Comparison of ENCODE assay signal across 8 mouse cellular contexts in the genomic region with DNA sequence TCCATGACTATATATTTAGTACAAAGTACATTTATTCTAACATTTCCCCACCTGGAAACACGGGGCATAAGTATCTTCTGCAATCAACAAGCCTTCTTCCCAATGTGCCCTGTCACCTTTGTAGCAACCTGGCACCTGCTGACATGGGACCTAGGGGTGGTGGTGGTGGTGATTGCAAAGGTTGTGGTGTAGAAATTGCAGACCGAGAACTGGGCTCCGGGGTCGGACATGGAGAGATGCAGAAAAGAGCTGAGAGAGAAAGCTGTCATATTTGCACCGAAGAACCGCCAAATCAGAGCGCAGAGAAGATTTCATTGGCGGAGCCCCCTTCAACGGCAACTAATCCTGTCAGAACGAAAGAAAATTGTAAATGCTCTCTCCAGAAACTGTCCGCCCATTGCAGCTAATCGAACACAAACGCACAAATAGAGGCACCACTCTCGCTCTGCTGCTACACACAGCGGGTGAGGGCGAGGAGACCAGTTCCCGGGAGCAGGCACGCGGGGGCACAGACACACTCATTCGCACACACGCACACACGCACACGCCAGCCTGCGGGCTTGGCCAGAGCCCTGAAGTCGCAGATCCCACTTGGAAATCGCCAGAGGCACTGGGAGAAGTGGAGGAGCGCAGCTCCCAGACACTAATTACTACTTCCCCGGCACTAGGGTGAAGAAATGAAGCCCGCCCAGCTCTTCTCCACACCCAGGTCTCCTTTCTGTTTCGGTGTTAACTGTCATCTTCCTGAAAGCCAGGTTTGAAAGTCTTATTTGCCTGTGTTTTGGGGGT. TPM values are rescaled to one million over a fixed set of nuclear protein-coding genes. Genes with fewer than 3 reads are reported as not detected.
DNase-seq lines count a peak whose midpoint lies in the region; ATAC-seq and TF ChIP-seq lines count a peak whose summit lies in the region.

TSS of gene Chrm2 (plus strand) at position 473 of the 789 bp plus-strand sequence.

- H3K9ac ChIP-seq in intestine, embryonic 14.5 days (ENCODE audit: low read length) = peak within 1 kb of the TSS; percentile 57
- no peak within 1 kb of the TSS for H3K9ac ChIP-seq in liver, embryonic 15.5 days

- H3K4me3 ChIP-seq in cerebellum, adult 2 months (replicated peaks; ENCODE audit: insufficient read depth, low read depth, low read length) = peak within 1 kb of the TSS; percentile 55
- H3K4me3 ChIP-seq in bone marrow macrophage, adult 2 months (ENCODE audit: insufficient read depth, low read length) = peak within 1 kb of the TSS; percentile 54
- H3K4me3 ChIP-seq in intestine, embryonic 14.5 days (ENCODE audit: low read depth, low read length) = peak within 1 kb of the TSS; percentile 62
- H3K4me3 ChIP-seq in liver, embryonic 15.5 days (replicated peaks) = peak within 1 kb of the TSS; percentile 41

- no peak; the same call in 1 of the 2 replicates for ATAC-seq in intestine, embryonic 14.5 days (replicated peaks; ENCODE audit: low FRiP score, low TSS enrichment, low read depth)
- ATAC-seq in liver, embryonic 15.5 days (ENCODE audit: insufficient read depth) = no peak

- WGBS in cerebellum, adult 2 months = 1% methylated on average over 30 of the region's 30 CpGs
- WGBS in intestine, embryonic 14.5 days = 2% methylated on average over 30 of the region's 30 CpGs
- 2% methylated on average over 30 of the region's 30 CpGs for WGBS in liver, embryonic 15.5 days (ENCODE audit: insufficient replicate concordance)

- no peaks in the 10 kb centered on the region for H3K27me3 ChIP-seq in cerebellum, adult 2 months (ENCODE audit: control insufficient read depth, insufficient read depth, low read length)
- H3K27me3 ChIP-seq in intestine, embryonic 14.5 days (replicated peaks; ENCODE audit: control insufficient read depth, insufficient read depth, low read length) = peaks cover 17% of the 10 kb centered on the region
- peaks cover 34% of the 10 kb centered on the region for H3K27me3 ChIP-seq in liver, embryonic 15.5 days

- H3K4me2 ChIP-seq in intestine, embryonic 14.5 days (ENCODE audit: low read length) = peak within 1 kb of the TSS; percentile 68
- peak within 1 kb of the TSS; percentile 58 for H3K4me2 ChIP-seq in liver, embryonic 15.5 days

- peak; percentile 34 to 36 for DNase-seq in cerebellum, adult 2 months
- DNase-seq in cerebellum, adult 9-10 months = no peak
- DNase-seq in frontal cortex, postnatal 14 days (ENCODE audit: low spot score in 2 of 2) = peak; percentile 13 to 20
- DNase-seq in intestine, embryonic 14.5 days (ENCODE audit: low spot score) = peak; percentile 76
- peak; percentile 47 for DNase-seq in right cerebral cortex, adult 18-20 months
- no peak for DNase-seq in thymus, postnatal 10 days (ENCODE audit: low spot score in 2 of 2)

- no peaks in the 10 kb centered on the region for H3K36me3 ChIP-seq in intestine, embryonic 14.5 days (ENCODE audit: control insufficient read depth, insufficient read depth, low read length)
- H3K36me3 ChIP-seq in liver, embryonic 15.5 days (replicated peaks) = no peaks in the 10 kb centered on the region

- no peak for TF ChIP-seq POLR2A in cerebellum, adult 2 months (IDR thresholded peaks at IDR 0.05; ENCODE audit: borderline replicate concordance, insufficient read depth, low read length)
- TF ChIP-seq POLR2A in bone marrow macrophage, adult 2 months (IDR thresholded peaks at IDR 0.05; ENCODE audit: borderline replicate concordance, low read depth, low read length) = no peak

- no peak within 1 kb of the TSS for H3K27ac ChIP-seq in cerebellum, adult 2 months (ENCODE audit: insufficient read depth, low read length)
- H3K27ac ChIP-seq in bone marrow macrophage, adult 2 months (ENCODE audit: insufficient read depth, low read depth, low read length) = no peak within 1 kb of the TSS
- peak within 1 kb of the TSS; percentile 54 for H3K27ac ChIP-seq in intestine, embryonic 14.5 days (ENCODE audit: low read depth)
- H3K27ac ChIP-seq in liver, embryonic 15.5 days (replicated peaks) = no peak within 1 kb of the TSS

- H3K9me3 ChIP-seq in intestine, embryonic 14.5 days (ENCODE audit: control insufficient read depth, low read length) = no peaks in the 10 kb centered on the region
- no peaks in the 10 kb centered on the region for H3K9me3 ChIP-seq in liver, embryonic 15.5 days (replicated peaks)

- no peaks in the 10 kb centered on the region for H3K4me1 ChIP-seq in cerebellum, adult 2 months (ENCODE audit: control insufficient read depth, insufficient read depth, low read length)
- H3K4me1 ChIP-seq in bone marrow macrophage, adult 2 months (ENCODE audit: control insufficient read depth, insufficient read depth, low read length) = no peaks in the 10 kb centered on the region
- H3K4me1 ChIP-seq in intestine, embryonic 14.5 days (replicated peaks; ENCODE audit: control insufficient read depth, insufficient read depth, low read length) = no peaks in the 10 kb centered on the region
- H3K4me1 ChIP-seq in liver, embryonic 15.5 days (replicated peaks) = no peaks in the 10 kb centered on the region

- no peak for TF ChIP-seq CTCF in cerebellum, adult 2 months (IDR thresholded peaks at IDR 0.05; ENCODE audit: borderline replicate concordance, insufficient read depth, low read depth, low read length)
- TF ChIP-seq CTCF in bone marrow macrophage, adult 2 months (IDR thresholded peaks at IDR 0.05; ENCODE audit: low read depth, low read length) = no peak

RNA-seq across cellular contexts. Expression of gene Chrm2, which starts in this region (rescaled TPM):
- polyA plus RNA-seq in cerebellum, adult 2 months (2012; rRNA removed) = 6.7 and 8.1 TPM in 2 replicates
- not detected in 2 replicates for polyA plus RNA-seq in bone marrow macrophage, adult 2 months (2012; ENCODE audit: insufficient read depth, insufficient read length, missing spikeins)
- 29.6 and 36.8 TPM in 2 replicates for polyA plus RNA-seq in intestine, embryonic 14.5 days (2014; fragmentation: Nextera tagmentation; extraction: Ambion mirVana)
- polyA plus RNA-seq in liver, embryonic 15.5 days (2015; fragmentation: Nextera tagmentation; extraction: Ambion mirVana) = 0.28 and 0.33 TPM in 2 replicates

Comparison
In these comparisons a context has a peak if more than half of its experiments do, and no peak if none do; other contexts are left out.
1. DNase-seq: peak in cerebellum, adult 2 months (2 of 2), frontal cortex, postnatal 14 days (2 of 2), intestine, embryonic 14.5 days (single experiment) and right cerebral cortex, adult 18-20 months (single experiment); none in cerebellum, adult 9-10 months (single experiment) and thymus, postnatal 10 days (0 of 2).
2. Peak in every context shown above with its lines, with median percentiles within 50 percentile points of each other: H3K4me3 ChIP-seq.